Mouse (Mus musculus) heart, postnatal 4 days (tissue): ENCODE data around the gene Tmem218. TPM values are rescaled to one million over a fixed set of nuclear protein-coding genes. Genes with fewer than 3 reads are reported as not detected.

ENCODE experiments used
- DNase-seq: peaks from one replicate; pipeline ENCODE4 v3.0.0; 2021
- total RNA-seq, 2 experiments: library from RNA; stranded (reverse); gene quantifications; 2 replicates each; pipeline ENCODE4 v1.2.3; 2021

The Tmem218 gene
- total RNA-seq, 2 experiments from 2014 or later = 6.5 to 6.6 TPM

GRCm38 (mm10) chr9:37232201-37233195 is 24.5 kb downstream of the Tmem218 start:
- DNase-seq = no peak

GRCm38 (mm10) chr9:37235951-37236737 is 28.1 kb downstream of the Tmem218 start:
- DNase-seq = peak; percentile 25

- no peak for DNase-seq
These were observed 34.7 kb downstream of the Tmem218 start for GRCm38 (mm10) chr9:37242764-37243163.

GRCm38 (mm10) chr9:37244600-37244999 is 36.6 kb downstream of the Tmem218 start:
- no peak for DNase-seq

- DNase-seq = no peak
These were observed 37.4 kb downstream of the Tmem218 start for GRCm38 (mm10) chr9:37245404-37245803.

- DNase-seq = no peak
These were observed 37.8 kb downstream of the Tmem218 start for GRCm38 (mm10) chr9:37245810-37246209.

- peak; percentile 22 for DNase-seq
These were observed 39.4 kb downstream of the Tmem218 start for GRCm38 (mm10) chr9:37247429-37247828.

GRCm38 (mm10) chr9:37248381-37248906 is 40.4 kb downstream of the Tmem218 start:
- no peak for DNase-seq

- DNase-seq = no peak
These were observed 42.0 kb downstream of the Tmem218 start for GRCm38 (mm10) chr9:37249976-37250375.

GRCm38 (mm10) chr9:37250631-37251030 is 42.6 kb downstream of the Tmem218 start:
- DNase-seq = no peak

GRCm38 (mm10) chr9:37254531-37255110 is 46.6 kb downstream of the Tmem218 start:
- no peak for DNase-seq

- peak; percentile 63 for DNase-seq
These were observed 47.3 kb downstream of the Tmem218 start, which contains the start of gene Slc37a2 for GRCm38 (mm10) chr9:37255149-37255888. Gene Slc37a2, minus strand, starts transcription at chr9:37255738.

- peak; percentile 75 for DNase-seq
These were observed 47.8 kb downstream of the Tmem218 start for GRCm38 (mm10) chr9:37255889-37256225.

- DNase-seq = no peak
These were observed 58.6 kb downstream of the Tmem218 start for GRCm38 (mm10) chr9:37266622-37267021.

Other genes with a start within 250 kb of the Tmem218 start
- 1 to 10 TPM; 7.0 TPM for gene Pknox2, start 60.8 kb upstream of the Tmem218 start, total RNA-seq
- 1 to 10 TPM; 1.3 to 1.4 TPM for gene Slc37a2, start 47.5 kb downstream of the Tmem218 start, total RNA-seq
- gene Ccdc15, start 140.2 kb downstream of the Tmem218 start, total RNA-seq = 1 to 10 TPM; 3.6 TPM
- not detected for gene Hepacam, start 159.1 kb downstream of the Tmem218 start, total RNA-seq
- 10 to 100 TPM; 32.6 to 33.2 TPM for gene Robo4, start 193.7 kb downstream of the Tmem218 start, total RNA-seq
- under 1 TPM in 1 of 2 experiments, not detected in 1; 0.05 TPM for gene Robo3, start 225.0 kb downstream of the Tmem218 start, total RNA-seq